Mouse (Mus musculus) ES-Bruce4 (cell line): ENCODE results near the gene Tfeb. TPM values are rescaled to one million over a fixed set of nuclear protein-coding genes. Genes with fewer than 3 reads are reported as not detected.

ENCODE experiments used
- H3K27ac ChIP-seq: 2 replicates; pipeline ENCODE4 v1.5.1; 2012; ENCODE audit warnings: low read length, inconsistent platforms; ENCODE audit not compliant: insufficient read depth
- H3K27me3 ChIP-seq: 2 replicates; pipeline ENCODE4 v1.6.1; 2012; ENCODE audit warnings: mild to moderate bottlenecking, low read length, inconsistent platforms; ENCODE audit not compliant: control insufficient read depth, poor library complexity, insufficient read depth, severe bottlenecking
- H3K36me3 ChIP-seq: 2 replicates; pipeline ENCODE4 v1.6.1; 2012; ENCODE audit warnings: inconsistent platforms, mild to moderate bottlenecking, low read length, moderate library complexity; ENCODE audit not compliant: control insufficient read depth, poor library complexity, insufficient read depth, severe bottlenecking
- H3K4me1 ChIP-seq: one replicate; pipeline ENCODE4 v1.8.1; 2011; ENCODE audit warnings: low read length; ENCODE audit not compliant: control insufficient read depth, insufficient read depth
- H3K4me3 ChIP-seq: 2 replicates; pipeline ENCODE4 v1.5.1; 2011; ENCODE audit warnings: low read depth, mild to moderate bottlenecking, low read length
- H3K9ac ChIP-seq: 2 replicates; pipeline ENCODE4 v1.6.1; 2012; ENCODE audit warnings: low read depth, mild to moderate bottlenecking, inconsistent platforms; ENCODE audit not compliant: poor library complexity, severe bottlenecking
- H3K9me3 ChIP-seq: replicated peaks from 2 replicates; pipeline ENCODE4 v1.6.1; 2012; ENCODE audit warnings: mild to moderate bottlenecking, low read length, inconsistent platforms; ENCODE audit not compliant: control insufficient read depth, poor library complexity, insufficient read depth, severe bottlenecking
- CTCF ChIP-seq: IDR thresholded peaks from one replicate; pipeline ENCODE4 v1.8.1; 2011; ENCODE audit warnings: low read depth, low read length
- EP300 ChIP-seq: IDR thresholded peaks from 2 replicates; pipeline ENCODE4 v1.6.1; 2011; ENCODE audit warnings: low read depth, low read length; ENCODE audit not compliant: insufficient read depth
- POLR2A ChIP-seq: IDR thresholded peaks from one replicate; pipeline ENCODE4 v1.8.1; 2011; ENCODE audit warnings: low read length; ENCODE audit not compliant: insufficient read depth
- polyA plus RNA-seq: library from polyadenylated mRNA; stranded (reverse); fragments of >200 nt; gene quantifications from 2 replicates; pipeline ENCODE4 v1.2.4, GENCODE M21; 2011; ENCODE audit warnings: low read depth; ENCODE audit not compliant: missing spikeins, insufficient read depth, insufficient read length

Tfeb gene
- 13.5 and 13.7 TPM in 2 replicates for polyA plus RNA-seq

- TF ChIP-seq POLR2A (no peak), EP300 (no peak), CTCF (peak; percentile 69)
- Histone ChIP-seq H3K9me3 (no peaks in the 10 kb centered on the region), H3K4me1 (peaks cover 6% of the 10 kb centered on the region), H3K9ac (peak within 1 kb of the TSS; percentile 81), H3K4me3 (peak within 1 kb of the TSS; percentile 74), H3K27ac (peak within 1 kb of the TSS; percentile 69), H3K36me3 (no peaks in the 10 kb centered on the region), H3K27me3 (no peaks in the 10 kb centered on the region)
Observed at GRCm38 (mm10) chr17:47736856-47737255, at the start of gene Tfeb. TSS of gene Tfeb (plus strand) at chr17:47737030.

GRCm38 (mm10) chr17:47687409-47688343, 49.2 kb upstream of the Tfeb start:
- H3K27ac ChIP-seq = no peak overlapping the region
- TF ChIP-seq POLR2A (peak; percentile 72), EP300 (no peak), CTCF (no peak)

GRCm38 (mm10) chr17:47688344-47688607, 48.6 kb upstream of the Tfeb start, which contains the start of gene Tomm6:
TSS of gene Tomm6 (minus strand) at chr17:47688386.
- TF ChIP-seq POLR2A = no peak
- no peaks in the 10 kb centered on the region; the same call in 1 of the 2 replicates for H3K36me3 ChIP-seq

More at GRCm38 (mm10) chr17:47687409-47688343, 49.2 kb upstream of the Tfeb start:
- Histone ChIP-seq H3K4me3 (peak overlapping the region; percentile 93), H3K9ac (peak overlapping the region; percentile 87), H3K36me3 (no peaks in the 10 kb centered on the region; the same call in 1 of the 2 replicates), H3K9me3 (no peaks in the 10 kb centered on the region), H3K27me3 (no peaks in the 10 kb centered on the region), H3K4me1 (peaks cover 1% of the 10 kb centered on the region)

GRCm38 (mm10) chr17:47688608-47689575, 47.9 kb upstream of the Tfeb start, which contains the start of gene Frs3:
TSS of gene Frs3 (plus strand) at chr17:47689030.
- peak within 1 kb of the TSS; percentile 87 for H3K9ac ChIP-seq
- no peaks in the 10 kb centered on the region for H3K9me3 ChIP-seq
- no peaks in the 10 kb centered on the region; the same call in 1 of the 2 replicates for H3K36me3 ChIP-seq

More at GRCm38 (mm10) chr17:47688344-47688607, 48.6 kb upstream of the Tfeb start, which contains the start of gene Tomm6:
- H3K9ac ChIP-seq = peak within 1 kb of the TSS; percentile 87
- no peaks in the 10 kb centered on the region for H3K27me3 ChIP-seq
- no peaks in the 10 kb centered on the region for H3K9me3 ChIP-seq
- H3K4me3 ChIP-seq = peak within 1 kb of the TSS; percentile 93
- peaks cover 1% of the 10 kb centered on the region for H3K4me1 ChIP-seq
- no peak within 1 kb of the TSS for H3K27ac ChIP-seq

GRCm38 (mm10) chr17:47689894-47690293, 46.9 kb upstream of the Tfeb start:
- no peaks in the 10 kb centered on the region; the same call in 1 of the 2 replicates for H3K36me3 ChIP-seq
- H3K27me3 ChIP-seq = no peaks in the 10 kb centered on the region
- peaks cover 1% of the 10 kb centered on the region for H3K4me1 ChIP-seq
- no peak overlapping the region for H3K9ac ChIP-seq
- no peak for TF ChIP-seq EP300
- TF ChIP-seq POLR2A = no peak
- TF ChIP-seq CTCF = no peak
- no peak overlapping the region for H3K27ac ChIP-seq
- no peak overlapping the region for H3K4me3 ChIP-seq
- H3K9me3 ChIP-seq = no peaks in the 10 kb centered on the region

More at GRCm38 (mm10) chr17:47688608-47689575, 47.9 kb upstream of the Tfeb start, which contains the start of gene Frs3:
- TF ChIP-seq CTCF (no peak), EP300 (no peak), POLR2A (no peak)
- H3K27me3 ChIP-seq = no peaks in the 10 kb centered on the region
- H3K4me3 ChIP-seq = peak within 1 kb of the TSS; percentile 93
- H3K4me1 ChIP-seq = peaks cover 1% of the 10 kb centered on the region
- no peak within 1 kb of the TSS for H3K27ac ChIP-seq
